Mouse (Mus musculus): ENCODE measurements around the gene Slc6a17. TPM values are rescaled to one million over a fixed set of nuclear protein-coding genes. Genes with fewer than 3 reads are reported as not detected.
A peak's percentile ranks its signal among the peaks of the same experiment; 100 is the strongest.

Gene Slc6a17
- total RNA-seq, 2 experiments from 2014 or later = 152 to 153 TPM

DNA sequence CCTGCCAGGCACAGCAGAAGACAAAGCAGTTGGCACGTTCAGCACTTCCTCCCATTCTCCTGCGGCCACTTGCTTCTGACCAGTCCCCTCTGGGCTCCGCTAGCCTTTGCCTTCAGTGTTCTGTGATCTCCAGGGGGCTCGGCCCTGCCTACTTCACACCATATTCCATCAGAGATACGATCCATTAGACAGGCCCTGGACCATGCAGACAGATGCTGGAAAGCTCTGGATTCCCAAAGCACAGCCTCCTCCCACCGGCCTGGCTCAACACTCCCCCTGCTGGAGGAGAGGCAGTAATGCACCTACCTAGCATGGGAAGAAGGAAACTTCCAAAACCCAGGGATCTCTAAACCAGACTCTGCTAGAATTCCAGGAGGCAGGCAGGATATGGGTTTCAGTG, 45.6 kb downstream of the Slc6a17 start:
- intact Hi-C loops (cut with DNase I) = no loop called here
- DNase-seq = peak; percentile 42

DNA sequence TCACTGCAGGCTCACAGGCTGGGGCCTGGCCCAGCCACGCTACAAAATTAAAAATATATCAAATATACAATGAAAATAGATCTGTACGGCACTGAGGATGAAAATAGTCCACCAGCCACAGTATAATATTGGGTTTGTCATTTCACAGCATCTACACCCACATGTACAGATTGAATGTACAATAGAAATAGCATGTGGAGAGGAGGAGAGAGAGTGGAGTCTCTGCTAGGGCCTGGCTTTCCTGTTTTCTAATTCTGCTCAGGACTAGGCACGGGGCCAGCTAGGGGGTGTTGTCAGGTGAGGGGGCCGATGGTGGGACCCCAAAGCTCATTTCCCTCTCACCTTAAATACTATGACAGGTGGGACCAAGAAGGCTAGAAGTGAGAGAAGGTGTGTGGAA, 48.8 kb downstream of the Slc6a17 start:
- intact Hi-C loops (cut with DNase I) = loop anchor here (10.0 kb wide), 2 partner anchors 234 to 564 kb away; partner anchors contain the start of genes A630076J17Rik and Prok1
- DNase-seq = no peak

DNA sequence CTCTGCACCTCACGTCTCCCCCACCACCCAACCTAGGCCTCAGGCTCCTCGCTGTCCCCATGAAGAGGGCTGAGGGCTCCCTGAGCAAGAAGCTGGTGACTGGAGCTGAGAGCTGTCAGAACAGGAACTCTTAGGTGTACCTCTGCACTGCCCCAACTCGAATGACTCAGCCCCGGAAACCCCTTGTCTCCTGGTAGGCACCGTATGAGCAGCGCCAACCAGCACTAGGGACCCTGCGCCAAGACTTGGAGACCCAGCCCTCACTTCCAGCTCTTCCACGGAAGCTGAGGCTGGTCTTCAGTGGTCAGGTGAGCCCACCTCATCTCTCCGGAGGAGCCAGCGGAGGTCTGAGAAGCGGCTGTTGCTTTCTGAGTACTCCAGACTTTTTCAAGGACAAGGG, 49.7 kb downstream of the Slc6a17 start:
- no peak for DNase-seq
- intact Hi-C loops (cut with DNase I) = loop anchor here (10.0 kb wide), 2 partner anchors 233 to 563 kb away; partner anchors contain the start of genes A630076J17Rik and Prok1

DNA sequence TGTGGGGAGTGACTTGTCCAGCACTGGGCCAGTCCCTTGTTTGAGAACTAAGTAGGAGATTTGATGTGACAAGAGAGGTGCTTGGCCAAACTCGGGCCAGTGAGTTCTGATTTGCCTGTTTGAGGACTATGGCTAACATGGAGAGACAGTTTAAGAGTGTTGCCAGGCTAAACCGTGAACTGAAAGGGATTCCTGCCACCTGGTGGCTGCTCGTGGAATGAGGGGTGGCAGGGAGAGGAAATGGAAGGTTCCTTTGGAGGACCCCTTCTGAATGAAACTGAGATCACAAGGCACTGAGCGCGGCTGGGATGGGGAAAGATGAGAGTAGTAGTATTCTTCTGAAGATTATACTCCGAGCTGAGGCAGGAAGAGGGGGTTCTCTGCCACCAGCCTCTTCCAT, 51.2 kb downstream of the Slc6a17 start:
- intact Hi-C loops (cut with DNase I) = loop anchor here (10.0 kb wide), 2 partner anchors 232 to 562 kb away; partner anchors contain the start of genes A630076J17Rik and Prok1
- DNase-seq = peak; percentile 84

DNA sequence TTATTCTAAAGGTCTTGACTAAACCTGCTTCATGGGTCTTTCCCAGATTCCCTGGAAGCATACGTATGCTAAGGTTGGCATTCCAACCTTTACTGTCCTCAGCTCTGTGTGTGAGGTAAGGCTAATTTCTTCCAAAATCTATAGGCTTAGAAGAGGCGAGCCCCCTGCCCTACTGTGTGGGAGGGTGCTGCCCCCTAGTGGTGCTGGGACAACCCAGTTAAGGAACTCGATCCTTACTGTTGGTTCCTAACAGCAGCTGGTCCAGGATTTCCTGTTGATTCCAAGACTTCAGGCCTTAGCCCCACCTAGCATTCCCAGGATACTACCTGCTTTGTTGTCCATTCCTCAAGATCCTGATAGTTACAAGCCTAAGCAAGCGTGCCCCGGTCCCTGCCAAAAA, 55.7 kb downstream of the Slc6a17 start:
- DNase-seq = peak; percentile 91
- intact Hi-C loops (cut with DNase I) = loop anchor here (10.0 kb wide), 2 partner anchors 227 to 557 kb away; partner anchors contain the start of genes A630076J17Rik and Prok1

DNA sequence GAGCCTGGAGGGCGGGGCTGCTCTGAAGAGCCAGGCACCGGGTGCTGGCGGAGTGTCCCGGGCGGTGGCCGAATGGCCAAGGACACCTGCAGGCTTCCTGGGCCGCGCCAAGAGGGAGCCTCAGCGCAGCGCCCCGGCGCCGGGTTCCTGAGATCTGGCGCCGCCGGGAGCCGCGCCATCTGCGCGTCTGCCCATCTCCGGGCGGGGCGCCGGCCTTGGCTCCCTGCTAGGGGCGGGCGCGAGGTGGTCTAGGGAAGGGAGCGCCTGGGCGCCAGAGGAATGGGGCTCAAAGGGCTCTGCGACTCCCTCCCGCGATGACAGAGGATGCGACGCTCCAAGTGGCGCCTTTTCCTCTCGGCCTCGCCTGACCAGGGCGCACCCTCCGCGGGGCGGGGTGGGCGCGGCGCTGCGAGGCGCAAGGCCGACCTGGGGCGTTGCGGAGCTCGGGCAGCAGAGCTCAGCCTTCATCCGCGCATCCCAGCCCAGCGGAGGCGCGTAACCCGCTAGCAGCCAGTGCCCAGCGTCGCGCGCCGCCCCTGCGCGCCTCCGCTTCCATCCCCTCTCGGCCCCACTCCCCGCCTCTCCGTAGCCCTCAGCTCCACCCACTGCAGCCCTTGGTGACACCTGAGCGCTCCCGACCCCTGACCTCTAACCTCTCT, 57.9 kb downstream of the Slc6a17 start:
- no peak for DNase-seq
- intact Hi-C loops (cut with DNase I) = loop anchor here (2.0 to 10.0 kb wide), 3 partner anchors 103 to 555 kb away; partner anchors contain the start of genes A630076J17Rik and Prok1

DNA sequence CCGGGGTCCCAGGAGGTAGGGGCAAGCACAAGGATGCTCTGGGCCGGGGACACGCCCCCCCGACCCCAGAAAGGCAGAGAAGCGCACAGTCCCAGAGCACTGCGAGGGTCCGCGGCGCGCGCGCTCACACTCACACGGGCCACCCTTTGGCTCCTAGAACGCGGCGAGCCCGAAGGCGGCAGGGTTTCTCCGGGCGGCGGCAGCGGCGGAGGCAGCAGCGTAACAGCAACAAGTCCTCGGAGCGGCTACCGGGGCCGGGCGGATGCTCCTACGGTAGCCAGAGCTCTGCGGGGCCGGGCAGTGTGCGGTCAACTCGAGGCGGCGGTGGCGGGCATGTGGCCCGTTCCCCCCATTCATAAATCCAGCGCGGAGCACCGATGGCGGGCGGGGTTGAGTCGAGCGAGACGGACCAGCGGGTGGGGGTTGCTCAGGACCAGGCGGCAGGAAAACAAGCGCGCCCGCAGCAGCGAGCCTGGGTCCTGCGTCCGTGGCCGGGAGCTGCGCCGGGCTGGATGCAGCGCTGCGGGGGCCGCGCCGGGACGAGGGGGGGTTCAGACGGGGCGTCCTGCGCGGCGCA, 58.5 kb downstream of the Slc6a17 start, which contains the start of gene Kcnc4:
TSS of gene Kcnc4 (minus strand) at position 357 of the 577 bp plus-strand sequence.
- peak; percentile 32 for DNase-seq
- intact Hi-C loops (cut with DNase I) = no loop called here

DNA sequence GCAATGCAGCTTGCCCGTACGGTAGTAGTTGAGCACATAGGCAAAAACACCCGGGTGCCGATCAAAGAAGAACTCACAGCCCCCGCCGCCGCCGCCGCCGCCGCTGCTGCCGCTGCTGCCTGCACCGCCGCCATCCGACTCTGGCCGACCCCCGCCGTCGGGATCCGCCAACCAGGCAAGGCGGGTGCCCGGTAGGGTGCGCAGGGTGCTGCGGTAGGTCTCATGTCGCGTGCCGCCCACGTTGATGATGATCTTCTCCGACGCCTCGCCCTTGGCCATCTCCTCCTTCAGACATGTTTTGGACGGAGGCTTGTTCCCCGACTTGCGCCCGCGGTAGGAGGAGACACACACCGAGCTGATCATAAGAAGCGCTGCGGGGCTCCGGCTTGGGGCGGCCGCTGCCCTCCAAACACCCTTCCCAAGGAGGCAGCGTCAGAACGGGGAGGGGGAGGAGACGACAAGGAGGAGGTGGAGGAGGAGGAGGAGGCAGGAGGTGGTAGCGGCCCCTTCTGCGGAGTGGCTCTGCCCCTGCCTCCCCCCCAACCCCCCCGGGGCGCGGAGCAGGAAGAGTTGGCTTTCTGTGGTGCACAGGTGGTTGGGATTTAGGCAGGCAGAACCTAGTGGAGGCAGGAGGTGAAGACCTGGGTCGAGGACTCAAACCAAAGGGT, 59.2 kb downstream of the Slc6a17 start:
- intact Hi-C loops (cut with DNase I) = no loop called here
- peak; percentile 22 for DNase-seq

DNA sequence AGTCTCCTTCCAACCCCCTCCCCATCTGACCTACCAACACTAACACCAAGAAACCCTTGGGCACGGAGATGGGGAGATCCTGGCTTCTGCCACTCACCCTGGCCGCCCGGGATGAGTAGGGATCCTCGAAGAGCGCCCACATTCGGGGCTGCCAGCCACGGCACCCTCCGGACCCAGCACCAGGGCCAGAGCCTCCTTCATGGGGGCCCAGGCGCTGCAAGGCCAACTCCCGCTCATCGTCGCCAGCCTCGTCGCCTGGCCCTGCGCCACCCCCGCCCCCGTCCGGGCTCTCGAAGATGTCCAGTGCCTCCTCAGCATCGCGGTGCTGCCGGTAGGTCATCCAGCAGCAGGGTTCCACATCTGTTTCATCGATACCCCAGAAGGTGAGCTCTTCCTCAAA, 59.7 kb downstream of the Slc6a17 start:
- intact Hi-C loops (cut with DNase I) = no loop called here
- DNase-seq = no peak

DNA sequence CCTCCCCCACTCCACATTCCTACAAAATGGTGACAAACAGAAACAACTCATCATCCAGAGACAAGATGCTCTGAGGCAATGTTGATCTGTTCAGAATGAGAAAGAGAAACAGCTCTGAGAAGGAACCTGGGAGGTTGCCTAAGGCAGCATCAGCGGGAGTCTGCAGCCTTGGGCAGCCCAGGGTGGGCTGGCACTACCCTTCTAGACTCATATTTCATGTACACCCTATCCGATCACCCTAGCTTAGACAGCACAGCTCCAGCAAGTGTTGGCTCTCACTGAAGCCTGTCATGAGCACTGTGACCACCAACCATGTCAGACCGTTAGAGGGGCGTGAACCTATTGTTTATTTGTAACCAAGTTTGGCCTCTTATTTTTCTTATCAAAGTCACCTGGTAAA, 63.5 kb downstream of the Slc6a17 start:
- intact Hi-C loops (cut with DNase I) = no loop called here

DNA sequence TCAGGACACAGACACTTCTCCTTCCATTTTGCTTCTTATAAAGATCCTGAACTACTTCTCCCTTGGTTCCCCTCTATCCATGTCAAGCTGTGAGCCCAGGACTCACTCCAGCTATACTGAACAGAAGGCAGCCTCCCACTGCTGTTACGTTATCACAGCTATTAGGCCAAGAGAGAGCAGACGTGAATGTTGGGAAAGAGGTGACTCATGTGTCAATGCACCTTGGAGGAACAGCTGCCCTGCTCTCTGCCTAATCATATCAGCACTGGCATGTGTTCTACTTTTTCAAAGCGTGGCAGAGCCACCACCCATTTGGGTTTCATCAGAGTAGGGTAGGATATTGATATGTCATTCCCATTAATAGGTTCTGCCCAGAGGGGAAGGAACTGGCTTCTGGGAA, 71.0 kb downstream of the Slc6a17 start:
- DNase-seq = no peak
- intact Hi-C loops (cut with DNase I) = no loop called here

More for the DNA sequence above, 63.5 kb downstream of the Slc6a17 start:
- no peak for DNase-seq

DNA sequence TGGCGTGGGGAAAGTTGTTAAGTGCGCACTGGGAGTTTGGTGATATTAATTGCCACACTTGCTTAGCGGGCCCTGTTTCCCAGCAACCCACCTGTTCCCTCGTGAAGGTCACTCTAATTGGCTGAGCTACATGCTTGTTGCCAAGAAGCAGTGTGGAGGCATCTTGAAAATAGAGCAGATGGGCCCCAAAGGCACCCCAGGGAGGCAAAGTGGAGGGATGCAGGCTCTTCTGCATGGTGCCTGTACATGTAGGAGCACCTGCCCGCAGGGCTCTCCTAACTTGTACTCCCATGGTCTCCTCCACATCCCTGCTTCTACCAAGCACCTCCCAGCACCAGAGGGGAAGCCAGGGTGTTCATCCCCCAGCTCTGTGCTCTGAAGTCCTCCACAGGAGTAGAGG, 74.0 kb downstream of the Slc6a17 start:
- DNase-seq = no peak
- intact Hi-C loops (cut with DNase I) = no loop called here

DNA sequence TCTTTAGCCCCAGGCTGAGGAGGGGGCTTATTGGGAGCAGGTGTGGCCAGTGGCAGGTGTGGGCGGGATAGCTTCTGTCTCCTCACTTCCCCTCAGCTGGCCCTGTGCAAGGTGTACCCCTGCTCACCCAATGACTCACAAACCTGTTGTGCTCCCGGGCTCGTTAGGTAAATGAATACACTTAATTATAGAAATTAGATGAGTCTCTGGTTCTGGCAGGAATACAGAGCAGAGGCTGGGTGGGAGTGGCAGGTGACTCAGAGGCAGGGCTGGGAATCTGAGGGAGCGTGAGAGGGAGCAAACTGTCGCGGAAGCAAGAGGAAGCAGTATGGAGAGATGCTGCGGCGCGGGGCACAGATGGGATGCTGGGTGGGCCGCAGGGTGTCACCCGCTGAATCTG, 75.6 kb downstream of the Slc6a17 start:
- intact Hi-C loops (cut with DNase I) = no loop called here
- DNase-seq = no peak

DNA sequence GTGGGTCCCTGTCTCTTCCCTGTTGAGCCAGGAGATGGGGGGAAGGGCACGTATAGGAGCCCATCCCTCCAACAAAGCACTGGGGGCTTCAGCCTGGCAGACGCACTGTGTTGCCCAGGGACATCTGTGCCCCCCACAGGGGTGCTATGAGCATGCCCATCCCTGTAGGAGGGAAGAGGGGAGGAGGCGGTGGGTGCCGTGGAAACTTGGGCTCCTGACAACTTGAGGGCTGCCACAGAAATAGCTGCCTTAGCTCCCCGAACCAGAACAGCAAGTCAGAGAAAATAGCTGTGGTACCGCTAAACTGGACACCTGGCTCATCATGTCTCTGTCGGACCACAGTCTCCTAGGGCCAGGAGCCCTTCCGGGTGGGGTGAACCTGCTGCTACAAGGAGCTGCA, 76.5 kb downstream of the Slc6a17 start:
- no peak for DNase-seq
- intact Hi-C loops (cut with DNase I) = no loop called here

DNA sequence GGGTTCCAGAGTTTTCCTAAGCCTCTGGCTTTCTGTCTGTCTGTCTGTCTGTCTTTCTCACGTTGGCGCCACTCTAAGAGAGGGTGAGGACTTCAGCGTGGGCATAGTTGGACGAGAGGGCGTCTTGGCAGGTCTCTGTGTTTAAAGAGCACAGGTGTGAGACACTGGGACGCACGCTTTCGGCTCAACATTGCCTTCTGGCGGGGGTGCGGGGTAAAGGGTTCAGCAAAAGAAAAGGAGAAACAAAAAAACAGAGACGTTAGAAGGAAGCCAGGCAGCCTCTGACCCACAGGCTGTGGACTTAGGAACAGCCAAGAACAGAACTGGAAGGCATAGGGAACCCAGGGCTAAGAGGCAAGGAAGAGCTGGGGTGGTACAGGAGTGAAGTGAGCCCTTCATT, 78.5 kb downstream of the Slc6a17 start:
- no peak for DNase-seq
- intact Hi-C loops (cut with DNase I) = no loop called here

DNA sequence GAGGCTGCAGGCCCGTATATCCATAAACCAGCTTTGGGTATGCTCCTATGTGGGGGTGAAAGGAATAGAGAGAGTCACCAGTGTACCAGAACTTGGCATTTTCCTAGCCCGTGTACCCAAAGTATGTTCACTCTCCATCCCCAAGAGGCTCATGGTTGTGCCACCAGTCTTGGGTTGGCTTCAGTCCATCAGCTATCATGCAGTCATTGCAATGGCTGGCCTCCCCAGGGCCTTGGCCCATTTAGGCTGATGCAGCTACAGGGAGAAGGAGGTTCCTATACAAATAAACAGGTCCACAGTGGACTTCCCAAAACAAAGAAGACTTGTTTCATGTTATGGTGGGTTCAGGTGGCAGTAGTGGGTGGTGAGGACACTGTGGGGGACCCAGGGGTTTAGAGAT, 80.2 kb downstream of the Slc6a17 start:
- intact Hi-C loops (cut with DNase I) = no loop called here
- no peak for DNase-seq

DNA sequence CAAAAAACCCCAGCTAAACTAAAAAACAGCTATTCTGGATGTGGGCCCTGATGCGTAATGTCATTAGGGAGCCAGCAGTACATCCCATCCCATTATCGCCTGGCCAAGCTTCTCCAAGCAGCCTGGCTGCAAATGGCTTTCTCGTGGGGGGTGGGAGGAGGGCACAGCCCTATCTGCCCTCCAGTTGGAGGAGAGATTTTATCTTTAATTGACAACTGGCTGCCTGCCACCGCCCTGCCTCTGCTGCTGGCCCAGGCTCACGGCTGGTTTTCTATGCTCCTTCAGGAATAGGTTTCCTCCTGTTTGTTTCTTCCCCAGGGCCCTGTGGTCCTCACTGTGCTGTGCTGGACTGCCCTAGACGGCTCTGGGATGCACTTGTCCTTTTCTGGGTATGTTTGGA, 81.4 kb downstream of the Slc6a17 start:
- peak; percentile 87 for DNase-seq
- intact Hi-C loops (cut with DNase I) = no loop called here

DNA sequence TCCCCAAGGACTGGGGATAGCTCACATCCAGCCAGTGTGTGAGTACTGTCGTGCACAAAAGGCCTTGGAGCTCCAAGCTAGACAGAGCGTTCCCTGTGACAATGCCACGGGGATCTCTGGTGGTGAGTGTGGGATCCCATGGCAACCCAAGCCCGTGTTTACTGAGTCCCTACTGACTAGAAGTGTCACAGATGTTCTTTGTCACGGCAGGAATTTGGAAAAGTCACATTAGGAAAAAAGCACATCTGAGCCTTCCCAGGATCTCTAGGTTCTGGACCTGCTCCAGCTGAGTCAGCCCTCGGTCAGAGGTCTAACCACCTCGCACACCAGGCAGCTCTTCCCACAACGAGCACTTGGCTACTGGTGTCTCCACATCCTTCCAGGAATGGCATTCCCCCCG, 84.2 kb downstream of the Slc6a17 start:
- no peak for DNase-seq
- intact Hi-C loops (cut with DNase I) = no loop called here

DNA sequence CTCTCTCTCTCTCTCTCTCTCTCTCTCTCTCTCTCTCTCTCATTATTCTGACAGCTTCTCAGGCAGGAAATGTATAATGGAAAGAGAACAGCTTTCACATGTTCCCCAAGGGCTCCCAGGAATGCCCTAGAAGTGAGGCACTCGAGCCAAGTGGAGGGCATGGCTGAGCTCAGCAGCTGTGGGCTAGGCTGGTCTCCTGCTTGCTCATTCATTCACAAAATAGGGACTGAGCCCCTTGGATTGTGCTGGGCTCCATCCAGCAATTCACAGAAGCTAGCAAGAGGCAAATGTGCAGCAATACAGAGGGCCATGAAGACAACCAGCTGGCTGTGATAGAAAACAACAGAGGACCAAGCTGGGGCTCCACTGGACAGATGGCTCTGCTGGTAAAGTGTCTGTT, 86.5 kb downstream of the Slc6a17 start:
- peak; percentile 85 for DNase-seq
- intact Hi-C loops (cut with DNase I) = no loop called here

DNA sequence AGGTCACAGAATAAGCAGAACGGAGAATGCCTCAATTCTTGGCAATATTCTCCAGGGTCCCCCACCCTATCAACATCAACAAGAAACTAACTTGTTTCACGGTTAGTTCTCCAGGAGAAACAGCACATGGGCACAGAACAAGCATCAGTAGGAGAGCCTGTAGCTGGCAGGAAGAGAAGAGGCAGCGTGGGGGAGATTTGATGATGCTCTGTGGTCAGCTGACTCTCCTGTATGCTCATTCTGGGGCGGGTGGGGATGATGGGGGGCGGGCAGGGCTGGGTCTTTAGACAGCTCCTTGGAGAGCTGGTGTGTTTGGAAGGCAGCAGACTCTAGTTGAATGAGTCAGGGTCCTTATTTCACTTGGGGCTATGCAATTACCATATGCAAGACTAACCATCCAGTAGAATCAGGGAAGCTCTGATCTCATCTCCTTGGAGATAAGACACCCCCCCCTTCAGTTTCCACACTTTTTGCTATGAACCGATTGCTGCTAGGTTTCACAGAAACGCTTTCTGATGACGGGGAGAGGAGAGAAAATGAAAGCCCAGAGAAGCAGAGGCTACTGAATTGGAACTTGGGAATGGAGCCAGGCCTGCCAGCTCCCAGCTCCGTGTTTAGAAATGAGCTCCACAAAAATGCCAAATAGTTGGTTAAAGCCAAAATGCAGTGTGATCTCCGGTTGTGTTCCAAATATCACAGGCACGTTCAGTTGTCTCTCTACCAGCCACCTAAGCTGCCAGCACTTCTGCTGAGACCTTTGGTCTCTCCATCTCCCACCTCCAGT, 93.4 kb downstream of the Slc6a17 start:
- DNase-seq = no peak
- intact Hi-C loops (cut with DNase I) = no loop called here

DNA sequence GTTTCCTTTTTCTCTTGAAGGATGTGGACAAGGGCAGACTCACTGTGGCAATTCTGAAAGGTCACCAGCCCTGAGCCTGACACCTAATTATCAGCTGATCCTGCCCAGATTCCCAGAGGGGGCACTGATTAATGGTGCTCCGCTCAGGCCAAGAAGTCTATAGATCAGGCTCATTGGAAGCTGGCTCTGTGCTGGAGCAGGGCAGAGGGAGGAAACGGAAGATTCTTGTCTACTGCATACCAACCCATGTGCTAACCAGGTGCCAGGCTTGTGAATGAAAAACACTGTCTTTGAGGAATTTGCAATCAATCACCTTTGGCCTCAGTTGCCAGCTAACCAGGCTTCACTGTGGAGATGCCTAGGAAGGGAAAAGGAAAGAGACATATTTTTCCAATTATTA, 97.7 kb downstream of the Slc6a17 start:
- no peak for DNase-seq
- intact Hi-C loops (cut with DNase I) = no loop called here
